Mouse (Mus musculus) neural tube, embryonic 12.5 days (tissue): ENCODE results near the gene Wbp1l. TPM values are rescaled to one million over a fixed set of nuclear protein-coding genes. Genes with fewer than 3 reads are reported as not detected.

Experiments used
- ATAC-seq: fragments of 200-750 bp; cut with Nextera tagmentation; 2 replicates; pipeline ENCODE4 v1.8.0; 2017; ENCODE audit warnings: low read depth, mild to moderate bottlenecking, moderate TSS enrichment, moderate library complexity; ENCODE audit not compliant: low FRiP score
- H3K27ac ChIP-seq: fragments of 300-500 bp; sonication (generic); 2 replicates; pipeline ENCODE4 v1.5.1; 2016
- H3K27me3 ChIP-seq: fragments of 300-500 bp; sonication (generic); replicated peaks from 2 replicates; pipeline ENCODE4 v1.6.1; 2016; ENCODE audit warnings: mild to moderate bottlenecking
- H3K36me3 ChIP-seq: fragments of 300-500 bp; sonication (generic); 2 replicates; pipeline ENCODE4 v1.6.1; 2016; ENCODE audit warnings: mild to moderate bottlenecking
- H3K4me1 ChIP-seq: fragments of 300-500 bp; sonication (generic); 2 replicates; pipeline ENCODE4 v1.6.1; 2016
- H3K4me2 ChIP-seq: fragments of 300-500 bp; sonication (generic); replicated peaks from 2 replicates; pipeline ENCODE4 v1.6.1; 2016; ENCODE audit warnings: mild to moderate bottlenecking
- H3K4me3 ChIP-seq: fragments of 300-500 bp; sonication (generic); 2 replicates; pipeline ENCODE4 v1.5.1; 2016
- H3K9ac ChIP-seq: fragments of 300-500 bp; sonication (generic); 2 replicates; pipeline ENCODE4 v1.6.1; 2016; ENCODE audit warnings: mild to moderate bottlenecking
- H3K9me3 ChIP-seq: fragments of 300-500 bp; sonication (generic); 2 replicates; pipeline ENCODE4 v1.6.1; 2016; ENCODE audit warnings: mild to moderate bottlenecking
- WGBS: fragments of 180-500 bp; shearing (Covaris S2); methylation state at CpG from one replicate; pipeline ENCODE4 v1.1.7; 2016; 5-methylcytosine and 5-hydroxymethylcytosine counted together
- polyA plus RNA-seq: library from polyadenylated mRNA; unstranded; fragments of >200 nt; fragmentation: Nextera tagmentation; extraction: Ambion mirVana; gene quantifications from 2 replicates; pipeline ENCODE4 v1.2.1, GENCODE M21; 2016

Gene Wbp1l
- polyA plus RNA-seq, 1 experiment from 2014 or later = 54.8 TPM

- H3K9ac ChIP-seq = peak overlapping the region; percentile 72
- H3K4me1 ChIP-seq = peaks cover 6% of the 10 kb centered on the region; the same call in 1 of the 2 replicates
- ATAC-seq = no peak; the same call in none of the 2 replicates
- peaks cover 2% of the 10 kb centered on the region for H3K36me3 ChIP-seq
- 2% methylated on average over 17 of the region's 17 CpGs for WGBS
- no peaks in the 10 kb centered on the region for H3K9me3 ChIP-seq
- no peak overlapping the region for H3K27ac ChIP-seq
- peak overlapping the region; percentile 76 for H3K4me2 ChIP-seq
- peak overlapping the region; percentile 73 for H3K4me3 ChIP-seq
- no peaks in the 10 kb centered on the region for H3K27me3 ChIP-seq
Measured at GRCm38 (mm10) chr19:46572548-46572947, 26.3 kb upstream of the Wbp1l start.

DNA sequence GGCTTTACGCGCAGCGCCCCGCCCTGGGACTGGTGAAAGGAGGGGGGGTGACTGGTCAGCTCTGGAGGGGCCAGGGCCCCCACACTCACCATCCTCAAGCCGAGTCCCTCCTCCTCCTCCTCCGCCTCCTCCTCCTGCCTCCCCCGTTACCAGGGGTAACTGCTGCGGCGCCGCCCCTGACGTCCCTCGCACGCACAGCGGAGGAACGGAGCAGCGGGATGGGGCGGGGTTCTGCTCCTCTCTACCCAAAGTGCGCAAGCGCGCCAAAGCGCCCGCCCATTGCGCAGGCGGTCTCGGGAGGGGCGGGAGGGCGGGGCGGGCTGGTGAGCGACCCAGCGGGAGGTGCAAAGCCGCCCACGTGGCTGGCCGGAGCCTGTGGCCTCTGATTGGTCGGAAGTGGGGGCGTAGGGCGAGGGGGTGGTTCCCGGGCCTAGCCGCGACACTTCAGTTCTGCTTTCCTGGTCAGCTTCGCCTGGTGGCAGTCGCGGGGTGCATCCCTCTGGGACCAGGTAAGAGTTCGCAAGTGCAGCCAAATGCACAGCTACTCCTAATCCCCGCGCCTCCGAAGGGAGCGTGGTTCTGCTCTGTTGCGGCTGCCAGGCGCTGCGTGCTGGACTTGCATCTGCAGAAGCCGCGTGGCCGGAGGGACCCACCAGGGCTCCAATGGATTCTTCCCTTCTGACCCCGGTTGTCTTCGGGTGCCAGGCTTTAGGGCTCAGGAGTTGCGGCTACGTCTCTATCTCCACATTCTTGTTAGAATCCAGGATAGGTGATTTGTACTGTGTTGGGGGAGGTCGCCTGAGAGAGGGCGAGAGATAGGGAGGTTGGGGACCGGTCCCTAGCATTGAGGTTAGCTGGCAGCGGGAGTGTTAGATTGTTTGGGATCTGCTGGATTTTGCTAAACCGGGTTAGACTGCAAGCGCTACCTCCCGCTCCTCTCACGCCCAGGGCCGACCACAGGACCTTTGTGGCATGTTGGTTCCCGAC is 25.6 kb upstream of the Wbp1l start, which contains the start of the genes Arl3 and Sfxn2:
Gene Arl3, minus strand, starts transcription at position 248 of the 987 bp plus-strand sequence.
Gene Sfxn2, plus strand, starts transcription at position 415 of the 987 bp plus-strand sequence.
- WGBS = 1% methylated on average over 67 of the region's 67 CpGs

GRCm38 (mm10) chr19:46573990-46574389 is 24.9 kb upstream of the Wbp1l start:
- H3K36me3 ChIP-seq = no peaks in the 10 kb centered on the region
- no peaks in the 10 kb centered on the region for H3K9me3 ChIP-seq
- peak overlapping the region; percentile 73; the same call in 1 of the 2 replicates for H3K4me3 ChIP-seq
- no peak overlapping the region for H3K27ac ChIP-seq
- peak overlapping the region; percentile 68 for H3K9ac ChIP-seq
- H3K27me3 ChIP-seq = no peaks in the 10 kb centered on the region
- 46% methylated on average over 6 of the region's 6 CpGs for WGBS
- ATAC-seq = no peak
- peak overlapping the region; percentile 76 for H3K4me2 ChIP-seq
- peaks cover 6% of the 10 kb centered on the region; the same call in 1 of the 2 replicates for H3K4me1 ChIP-seq

More for the DNA sequence above, 25.6 kb upstream of the Wbp1l start, which contains the start of the genes Arl3 and Sfxn2:
- Histone ChIP-seq H3K9me3 (no peaks in the 10 kb centered on the region), H3K4me1 (peaks cover 6% of the 10 kb centered on the region; the same call in 1 of the 2 replicates), H3K9ac (peak within 1 kb of the TSS; percentile 72), H3K4me3 (peak within 1 kb of the TSS; percentile 73), H3K27ac (peak within 1 kb of the TSS; percentile 46; the same call in 1 of the 2 replicates), H3K27me3 (no peaks in the 10 kb centered on the region), H3K4me2 (peak within 1 kb of the TSS; percentile 76), H3K36me3 (no peaks in the 10 kb centered on the region)
- ATAC-seq = peak; percentile 97

DNA sequence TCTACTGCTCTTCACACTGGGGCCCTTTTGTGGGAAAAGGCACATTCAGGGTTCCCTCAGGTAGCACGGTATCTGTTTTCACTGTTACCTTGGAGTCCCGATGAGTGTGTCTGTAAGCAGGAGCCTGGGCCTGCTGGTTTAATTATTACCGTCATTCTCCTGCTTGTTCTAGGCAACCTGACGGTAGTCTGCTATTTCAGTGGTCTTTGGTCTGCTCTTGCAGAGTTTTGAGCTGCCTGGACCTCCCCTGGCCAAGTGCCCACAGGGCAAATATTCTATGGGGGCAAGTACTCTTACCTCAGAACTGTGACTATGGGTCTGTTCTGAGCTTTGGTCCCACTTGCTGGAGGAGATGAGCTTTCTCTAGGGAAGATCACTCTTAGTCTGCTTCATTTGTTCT is 23.7 kb upstream of the Wbp1l start:
- no peaks in the 10 kb centered on the region for H3K36me3 ChIP-seq
- H3K9me3 ChIP-seq = no peaks in the 10 kb centered on the region
- WGBS = 53% methylated on average over 4 of the region's 4 CpGs
- H3K4me1 ChIP-seq = peaks cover 6% of the 10 kb centered on the region; the same call in 1 of the 2 replicates
- no peak overlapping the region for H3K9ac ChIP-seq
- no peak for ATAC-seq
- no peaks in the 10 kb centered on the region for H3K27me3 ChIP-seq
- H3K4me3 ChIP-seq = no peak overlapping the region
- no peak overlapping the region for H3K4me2 ChIP-seq
- H3K27ac ChIP-seq = no peak overlapping the region

DNA sequence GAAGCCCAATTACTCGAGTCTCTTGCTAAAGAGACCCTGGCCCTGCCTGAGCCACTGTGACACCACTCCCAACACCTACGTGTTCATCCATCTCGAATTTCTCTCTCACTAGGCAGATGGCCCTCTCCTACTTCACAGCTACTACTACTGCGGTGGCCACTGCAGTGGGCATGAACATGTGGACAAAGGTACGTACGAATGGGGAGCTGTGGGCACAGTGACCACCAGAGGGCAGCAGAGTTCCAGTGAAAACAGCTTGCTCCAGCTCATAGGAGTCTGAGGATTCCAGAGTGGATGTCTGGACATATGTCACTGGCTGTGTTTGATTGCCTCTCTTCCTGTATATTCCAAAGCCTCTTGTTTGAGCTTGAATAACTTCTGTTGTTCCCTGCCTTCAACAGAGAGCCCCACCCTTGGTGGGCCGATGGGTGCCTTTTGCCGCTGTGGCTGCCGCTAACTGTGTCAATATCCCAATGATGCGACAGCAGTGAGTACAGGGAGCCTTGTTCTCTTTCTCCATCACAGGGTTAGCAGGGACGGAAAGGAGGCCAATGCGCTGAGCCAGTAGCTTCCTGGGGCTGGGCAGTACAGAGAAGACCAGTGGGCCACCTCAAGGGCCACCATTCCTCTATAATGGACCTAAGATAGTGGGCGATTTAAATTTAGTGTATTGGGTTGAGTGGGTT is 10.9 kb upstream of the Wbp1l start:
- 57% methylated on average over 13 of the region's 13 CpGs for WGBS
- H3K4me3 ChIP-seq = no peak overlapping the region
- peak; percentile 66 for ATAC-seq

DNA sequence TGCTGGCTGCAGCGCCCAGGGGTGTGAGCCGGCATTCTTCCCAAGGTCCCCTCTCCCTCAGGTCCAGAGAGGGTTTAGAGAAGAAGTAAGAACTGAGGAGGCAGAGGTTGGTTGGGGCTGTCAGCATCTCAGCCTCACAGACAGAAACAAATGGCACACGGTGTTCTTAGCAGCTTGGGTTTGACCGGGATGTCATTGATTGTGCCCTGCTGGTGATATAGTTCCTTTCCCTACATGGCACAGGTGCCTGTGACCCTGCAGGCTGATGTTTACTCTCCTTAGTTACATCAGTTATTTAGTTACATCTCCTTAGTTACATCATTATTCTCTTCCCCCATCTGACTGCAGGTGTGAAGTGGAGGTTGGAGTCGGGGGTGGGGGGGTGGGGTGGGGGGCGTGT is 7.3 kb upstream of the Wbp1l start:
- peaks cover 46% of the 10 kb centered on the region for H3K36me3 ChIP-seq
- no peak for ATAC-seq
- 93% methylated on average over 6 of the region's 6 CpGs for WGBS

More for the DNA sequence above, 10.9 kb upstream of the Wbp1l start:
- Histone ChIP-seq H3K4me1 (no peaks in the 10 kb centered on the region), H3K4me2 (no peak overlapping the region), H3K36me3 (peaks cover 34% of the 10 kb centered on the region), H3K27ac (no peak overlapping the region), H3K27me3 (no peaks in the 10 kb centered on the region), H3K9ac (no peak overlapping the region), H3K9me3 (no peaks in the 10 kb centered on the region)

DNA sequence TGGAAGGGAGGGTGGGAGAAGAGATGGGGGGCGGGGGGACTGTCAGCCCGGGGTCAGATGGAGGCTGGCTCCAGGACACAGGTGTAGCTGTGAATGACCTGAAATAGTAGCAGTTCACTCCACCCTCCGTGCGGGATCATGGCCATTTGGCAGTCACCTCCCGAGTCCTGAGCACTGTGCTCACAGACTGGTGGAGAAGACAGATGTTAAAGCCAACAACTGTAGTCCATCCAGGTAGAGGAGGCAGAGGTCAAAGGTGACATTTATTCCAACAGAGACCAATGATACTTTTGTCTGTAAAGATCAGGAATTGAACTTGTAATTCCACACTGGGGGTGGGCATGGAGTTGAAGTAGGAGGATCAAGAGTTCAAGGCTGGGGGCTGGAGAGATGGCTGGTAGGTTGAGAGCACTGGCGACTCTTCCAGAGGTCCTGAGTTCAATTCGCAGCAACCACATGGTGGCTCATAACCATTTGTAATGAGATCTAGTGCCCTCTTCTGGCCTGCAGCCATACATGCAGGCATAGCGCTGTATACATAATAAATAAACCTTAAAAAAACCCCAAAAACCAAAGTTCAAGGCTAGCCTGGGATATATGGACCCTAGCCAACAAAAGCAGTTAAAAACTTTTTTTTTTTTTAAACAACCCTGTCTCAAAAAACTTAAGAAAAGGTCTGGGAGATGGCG is 6.0 kb upstream of the Wbp1l start:
- ATAC-seq = no peak
- H3K36me3 ChIP-seq = peaks cover 46% of the 10 kb centered on the region
- 94% methylated on average over 9 of the region's 9 CpGs for WGBS

More for the DNA sequence above, 7.3 kb upstream of the Wbp1l start:
- no peaks in the 10 kb centered on the region for H3K27me3 ChIP-seq
- no peak overlapping the region for H3K27ac ChIP-seq
- no peak overlapping the region for H3K4me3 ChIP-seq
- H3K4me1 ChIP-seq = no peaks in the 10 kb centered on the region
- no peaks in the 10 kb centered on the region for H3K9me3 ChIP-seq
- no peak overlapping the region for H3K9ac ChIP-seq
- H3K4me2 ChIP-seq = no peak overlapping the region

DNA sequence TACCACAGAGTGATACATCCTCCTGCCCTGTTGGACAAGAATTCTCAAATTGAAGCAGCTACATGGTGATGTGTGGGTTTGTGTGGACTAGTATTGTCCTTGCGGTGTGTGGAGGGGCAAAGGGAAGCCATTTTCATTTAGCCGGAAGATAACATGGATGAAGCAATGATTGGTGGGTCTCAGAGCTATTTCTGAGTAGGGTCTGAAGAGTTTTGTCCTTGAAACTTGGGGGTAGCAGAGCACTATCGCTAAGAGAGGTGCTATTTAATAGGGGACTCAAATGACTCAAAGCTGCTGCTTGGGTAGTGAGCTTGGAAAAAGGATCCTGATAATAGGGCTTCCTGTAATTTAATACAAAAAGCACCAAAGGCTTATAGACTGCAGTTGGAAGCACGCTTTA is 697 bp upstream of the Wbp1l start:
- Histone ChIP-seq H3K36me3 (peaks cover 13% of the 10 kb centered on the region; the same call in 1 of the 2 replicates), H3K4me1 (peaks cover 11% of the 10 kb centered on the region), H3K9ac (no peak overlapping the region), H3K27ac (no peak overlapping the region), H3K4me3 (no peak overlapping the region), H3K9me3 (no peaks in the 10 kb centered on the region), H3K27me3 (no peaks in the 10 kb centered on the region), H3K4me2 (peak overlapping the region; percentile 94)
- 87% methylated on average over 4 of the region's 4 CpGs for WGBS
- ATAC-seq = no peak

More for the DNA sequence above, 6.0 kb upstream of the Wbp1l start:
- H3K4me1 ChIP-seq = no peaks in the 10 kb centered on the region
- H3K4me2 ChIP-seq = no peak overlapping the region
- no peak overlapping the region for H3K27ac ChIP-seq
- H3K9ac ChIP-seq = no peak overlapping the region
- H3K27me3 ChIP-seq = no peaks in the 10 kb centered on the region
- H3K9me3 ChIP-seq = no peaks in the 10 kb centered on the region
- no peak overlapping the region for H3K4me3 ChIP-seq

- H3K27ac ChIP-seq = 0 out of 2 replicates have a peak overlapping the region, but pooled peaks have one; percentile 68
- ATAC-seq = no peak; the same call in 1 of the 2 replicates
- 23% methylated on average over 22 of the region's 22 CpGs for WGBS
- peak overlapping the region; percentile 94 for H3K4me2 ChIP-seq
- peak overlapping the region; percentile 80 for H3K9ac ChIP-seq
- no peaks in the 10 kb centered on the region for H3K27me3 ChIP-seq
- H3K9me3 ChIP-seq = no peaks in the 10 kb centered on the region
- H3K4me3 ChIP-seq = peak overlapping the region; percentile 95
- peaks cover 8% of the 10 kb centered on the region; the same call in 1 of the 2 replicates for H3K36me3 ChIP-seq
- H3K4me1 ChIP-seq = peaks cover 11% of the 10 kb centered on the region
Measured at GRCm38 (mm10) chr19:46599375-46600256, 732 bp downstream of the Wbp1l start.

GRCm38 (mm10) chr19:46600371-46600770 is 1.5 kb downstream of the Wbp1l start:
- no peak for ATAC-seq
- Histone ChIP-seq H3K9me3 (no peaks in the 10 kb centered on the region), H3K27me3 (no peaks in the 10 kb centered on the region), H3K36me3 (0 out of 2 replicates have a peak, but pooled peaks cover 5% of the 10 kb centered on the region), H3K9ac (no peak overlapping the region), H3K27ac (no peak overlapping the region), H3K4me3 (no peak overlapping the region), H3K4me1 (peaks cover 11% of the 10 kb centered on the region), H3K4me2 (peak overlapping the region; percentile 94)
- WGBS = 88% methylated on average over 4 of the region's 4 CpGs

- 88% methylated on average over 14 of the region's 14 CpGs for WGBS
- no peaks in the 10 kb centered on the region for H3K27me3 ChIP-seq
Measured at GRCm38 (mm10) chr19:46601491-46601890, 2.6 kb downstream of the Wbp1l start.

More at GRCm38 (mm10) chr19:46601491-46601890, 2.6 kb downstream of the Wbp1l start:
- ATAC-seq = no peak
- H3K36me3 ChIP-seq = peaks cover 9% of the 10 kb centered on the region
- no peak overlapping the region for H3K9ac ChIP-seq
- H3K9me3 ChIP-seq = no peaks in the 10 kb centered on the region
- no peak overlapping the region for H3K27ac ChIP-seq
- no peak overlapping the region for H3K4me3 ChIP-seq
- no peak overlapping the region for H3K4me2 ChIP-seq
- H3K4me1 ChIP-seq = peaks cover 11% of the 10 kb centered on the region
